Mouse (Mus musculus) small intestine, adult 2 months (tissue): ENCODE measurements around the gene Prkcb. TPM values are rescaled to one million over a fixed set of nuclear protein-coding genes. Genes with fewer than 3 reads are reported as not detected.
"Not testable (repeated sequence)": the region's sequence is repeated elsewhere in the genome, so short reads cannot be mapped to it uniquely, and the experiment has no call there.

ENCODE experiments used
- H3K27ac ChIP-seq: fragments of 200-500 bp; 2 replicates; pipeline ENCODE4 v1.5.1; 2012; ENCODE audit warnings: low read depth, low read length, control low read depth, inconsistent platforms; ENCODE audit not compliant: insufficient read depth
- H3K27me3 ChIP-seq: fragments of 200-500 bp; 2 replicates; pipeline ENCODE4 v1.6.1; 2012; ENCODE audit warnings: mild to moderate bottlenecking, moderate library complexity, low read length, inconsistent platforms; ENCODE audit not compliant: control insufficient read depth, insufficient read depth
- H3K36me3 ChIP-seq: fragments of 200-500 bp; 2 replicates; pipeline ENCODE4 v1.6.1; 2012; ENCODE audit warnings: mild to moderate bottlenecking, low read length, control low read depth, inconsistent platforms; ENCODE audit not compliant: control insufficient read depth, insufficient read depth
- H3K4me1 ChIP-seq: fragments of 200-500 bp; 2 replicates; pipeline ENCODE4 v1.6.1; 2012; ENCODE audit warnings: low read length, inconsistent platforms, mixed read lengths; ENCODE audit not compliant: control insufficient read depth, insufficient read depth, insufficient read length
- H3K4me3 ChIP-seq: fragments of 200-500 bp; 2 replicates; pipeline ENCODE4 v1.5.1; 2012; ENCODE audit warnings: low read depth, mild to moderate bottlenecking, control low read depth, inconsistent platforms, low read length, moderate library complexity
- CTCF ChIP-seq: fragments of 200-500 bp; IDR thresholded peaks from 2 replicates; pipeline ENCODE4 v1.5.1; 2012; ENCODE audit warnings: low read depth, mild to moderate bottlenecking, control low read depth, inconsistent platforms, low read length, moderate library complexity, mixed read lengths; ENCODE audit not compliant: insufficient replicate concordance, insufficient read length; ENCODE audit errors: extremely low read depth
- POLR2A ChIP-seq: fragments of 200-500 bp; IDR thresholded peaks from 2 replicates; pipeline ENCODE4 v1.6.1; 2012; ENCODE audit warnings: low read depth, mild to moderate bottlenecking, control low read depth, inconsistent platforms, low read length, moderate library complexity
- WGBS: fragments of 180-500 bp; shearing (Covaris S2); methylation state at CpG from one replicate; pipeline ENCODE4 v1.1.7; 2018; 5-methylcytosine and 5-hydroxymethylcytosine counted together
- polyA plus RNA-seq: library from polyadenylated mRNA; depleted of rRNA; stranded (reverse); fragments of >200 nt; gene quantifications from 2 replicates; pipeline ENCODE4 v1.2.3, GENCODE M21; 2012; rRNA removed

Prkcb gene
- polyA plus RNA-seq = 4.1 and 6.1 TPM in 2 replicates

GRCm38 (mm10) chr7:122288605-122289242 lies at the start of gene Prkcb:
TSS of gene Prkcb (plus strand) at chr7:122288751.
- no peak within 1 kb of the TSS for H3K27ac ChIP-seq
- no peaks in the 10 kb centered on the region for H3K36me3 ChIP-seq
- H3K4me3 ChIP-seq = peak within 1 kb of the TSS; percentile 55
- TF ChIP-seq POLR2A = no peak
- TF ChIP-seq CTCF = no peak
- 7% methylated on average over 42 of the region's 42 CpGs for WGBS
- H3K27me3 ChIP-seq = peaks cover 23% of the 10 kb centered on the region
- H3K4me1 ChIP-seq = peaks cover 3% of the 10 kb centered on the region

- WGBS = 53% methylated on average over 2 of the region's 2 CpGs
Observed at GRCm38 (mm10) chr7:122238939-122239338, 49.6 kb upstream of the Prkcb start.

GRCm38 (mm10) chr7:122240413-122241119 lies 48.0 kb upstream of the Prkcb start:
- Histone ChIP-seq H3K4me3 (no peak overlapping the region), H3K27me3 (no peaks in the 10 kb centered on the region), H3K36me3 (no peaks in the 10 kb centered on the region), H3K4me1 (no peaks in the 10 kb centered on the region), H3K27ac (no peak overlapping the region)
- no peak for TF ChIP-seq POLR2A
- TF ChIP-seq CTCF = peak; percentile 21; the same call in 1 of the 2 replicates
- WGBS = 80% methylated on average over 6 of the region's 6 CpGs

More at GRCm38 (mm10) chr7:122238939-122239338, 49.6 kb upstream of the Prkcb start:
- Histone ChIP-seq H3K27ac (no peak overlapping the region), H3K4me1 (no peaks in the 10 kb centered on the region), H3K4me3 (no peak overlapping the region), H3K36me3 (no peaks in the 10 kb centered on the region), H3K27me3 (no peaks in the 10 kb centered on the region)
- TF ChIP-seq CTCF (no peak), POLR2A (no peak)

GRCm38 (mm10) chr7:122242260-122242659 lies 46.3 kb upstream of the Prkcb start:
- Histone ChIP-seq H3K27ac (no peak overlapping the region), H3K4me1 (no peaks in the 10 kb centered on the region), H3K36me3 (no peaks in the 10 kb centered on the region), H3K4me3 (no peak overlapping the region), H3K27me3 (no peaks in the 10 kb centered on the region)
- WGBS = 38% methylated on average over 1 of the region's 1 CpGs
- TF ChIP-seq POLR2A = no peak
- no peak for TF ChIP-seq CTCF

- H3K4me1 ChIP-seq, H3K27me3 ChIP-seq, H3K36me3 ChIP-seq, H3K4me3 ChIP-seq, H3K27ac ChIP-seq: not testable (repeated sequence)
Observed at GRCm38 (mm10) chr7:122242744-122243143, 45.8 kb upstream of the Prkcb start.

GRCm38 (mm10) chr7:122244166-122244565 lies 44.4 kb upstream of the Prkcb start:
- Histone ChIP-seq H3K36me3 (no peaks in the 10 kb centered on the region), H3K27me3 (no peaks in the 10 kb centered on the region), H3K4me1 (no peaks in the 10 kb centered on the region), H3K27ac (no peak overlapping the region), H3K4me3 (no peak overlapping the region)
- TF ChIP-seq POLR2A (no peak), CTCF (no peak)
- 72% methylated on average over 7 of the region's 7 CpGs for WGBS

GRCm38 (mm10) chr7:122244584-122244983 lies 44.0 kb upstream of the Prkcb start:
- no peak overlapping the region for H3K27ac ChIP-seq
- TF ChIP-seq POLR2A (no peak), CTCF (no peak)
- WGBS = 44% methylated on average over 8 of the region's 8 CpGs
- H3K27me3 ChIP-seq = no peaks in the 10 kb centered on the region
- H3K4me3 ChIP-seq = no peak overlapping the region
- no peaks in the 10 kb centered on the region for H3K36me3 ChIP-seq
- no peaks in the 10 kb centered on the region for H3K4me1 ChIP-seq
